Mouse (Mus musculus): ENCODE results near the gene Psmd1. TPM values are rescaled to one million over a fixed set of nuclear protein-coding genes. Genes with fewer than 3 reads are reported as not detected.

Gene Psmd1
- polyA plus RNA-seq, 1 experiment = 88.9 TPM

DNA sequence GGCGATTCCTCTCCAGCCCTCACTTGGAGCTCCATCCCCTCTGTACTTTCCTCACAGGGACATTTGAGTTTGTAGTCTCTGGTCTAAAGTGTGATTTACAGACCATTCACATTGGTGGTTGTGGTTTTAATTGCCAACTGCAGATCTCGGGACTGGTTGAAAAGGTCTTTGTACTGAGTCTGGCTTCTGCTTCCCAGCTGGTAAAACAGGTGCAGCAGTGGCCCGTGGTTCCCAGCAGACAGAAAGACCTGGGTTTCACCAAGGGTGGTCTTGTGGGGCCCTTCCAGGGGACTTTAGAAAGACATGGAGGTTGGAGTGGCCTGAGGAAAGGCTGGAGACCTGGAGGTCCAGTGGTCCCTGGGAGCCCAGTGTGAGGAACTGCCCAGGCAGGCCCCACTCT lies 9.2 kb upstream of the Psmd1 start:
- H3K79me2 ChIP-seq (ENCODE audit: control insufficient read depth, insufficient read depth) = no peaks in the 10 kb centered on the region
- TF ChIP-seq MYOG (IDR thresholded peaks at IDR 0.05; ENCODE audit: control insufficient read depth, extremely low read depth, insufficient read length) (no peak), MAX (IDR thresholded peaks at IDR 0.05) (no peak), USF1 (IDR thresholded peaks at IDR 0.05; ENCODE audit: low read depth) (no peak), CTCF (IDR thresholded peaks at IDR 0.05; ENCODE audit: control insufficient read depth, insufficient read depth, insufficient read length) (no peak), CEBPB (IDR thresholded peaks at IDR 0.05; ENCODE audit: low read depth) (no peak), MYOD1 (IDR thresholded peaks at IDR 0.05; ENCODE audit: control insufficient read depth, insufficient read length, low read depth) (no peak), FOSL1 (IDR thresholded peaks at IDR 0.05; ENCODE audit: insufficient read depth, low read length, poor library complexity, severe bottlenecking) (no peak)
- no peaks in the 10 kb centered on the region for H3K79me3 ChIP-seq (ENCODE audit: low read depth)
- H3K4me3 ChIP-seq (ENCODE audit: insufficient read depth, poor library complexity, severe bottlenecking) = no peak overlapping the region
- no peak overlapping the region for H3ac ChIP-seq (ENCODE audit: control insufficient read depth, insufficient read length, low read depth)
- H3K36me3 ChIP-seq (ENCODE audit: control insufficient read depth, insufficient read depth) = no peaks in the 10 kb centered on the region
- peaks cover 21% of the 10 kb centered on the region for H3K27me3 ChIP-seq (ENCODE audit: control insufficient read depth, insufficient read depth, insufficient read length)

GRCm38 (mm10) chr1:86056284-86056683 lies 7.9 kb upstream of the Psmd1 start:
- Histone ChIP-seq H3K4me3 (ENCODE audit: insufficient read depth, poor library complexity, severe bottlenecking) (no peak overlapping the region), H3K36me3 (ENCODE audit: control insufficient read depth, insufficient read depth) (no peaks in the 10 kb centered on the region), H3ac (ENCODE audit: control insufficient read depth, insufficient read length, low read depth) (no peak overlapping the region), H3K27me3 (ENCODE audit: control insufficient read depth, insufficient read depth, insufficient read length) (peaks cover 21% of the 10 kb centered on the region), H3K79me2 (ENCODE audit: control insufficient read depth, insufficient read depth) (no peaks in the 10 kb centered on the region), H3K79me3 (ENCODE audit: low read depth) (no peaks in the 10 kb centered on the region)
- no peak for TF ChIP-seq FOSL1 (IDR thresholded peaks at IDR 0.05; ENCODE audit: insufficient read depth, low read length, poor library complexity, severe bottlenecking)
- no peak for TF ChIP-seq CTCF (IDR thresholded peaks at IDR 0.05; ENCODE audit: control insufficient read depth, insufficient read depth, insufficient read length)

GRCm38 (mm10) chr1:86058856-86059769 lies 5.1 kb upstream of the Psmd1 start:
- TF ChIP-seq MYOD1 (IDR thresholded peaks at IDR 0.05; ENCODE audit: control insufficient read depth, insufficient read length, low read depth) (no peak), USF1 (IDR thresholded peaks at IDR 0.05; ENCODE audit: low read depth) (no peak), CEBPB (IDR thresholded peaks at IDR 0.05; ENCODE audit: low read depth) (no peak), CTCF (IDR thresholded peaks at IDR 0.05; ENCODE audit: control insufficient read depth, insufficient read depth, insufficient read length) (peak; percentile 79), FOSL1 (IDR thresholded peaks at IDR 0.05; ENCODE audit: insufficient read depth, low read length, poor library complexity, severe bottlenecking) (no peak)
- no peak overlapping the region for H3K4me3 ChIP-seq (ENCODE audit: insufficient read depth, poor library complexity, severe bottlenecking)
- H3ac ChIP-seq (ENCODE audit: control insufficient read depth, insufficient read length, low read depth) = no peak overlapping the region
- H3K27me3 ChIP-seq (ENCODE audit: control insufficient read depth, insufficient read depth, insufficient read length) = peaks cover 9% of the 10 kb centered on the region
- no peaks in the 10 kb centered on the region for H3K36me3 ChIP-seq (ENCODE audit: control insufficient read depth, insufficient read depth)
- no peaks in the 10 kb centered on the region for H3K79me3 ChIP-seq (ENCODE audit: low read depth)
- H3K79me2 ChIP-seq (ENCODE audit: control insufficient read depth, insufficient read depth) = no peaks in the 10 kb centered on the region

GRCm38 (mm10) chr1:86062523-86062922 lies 1.7 kb upstream of the Psmd1 start:
- peaks cover 3% of the 10 kb centered on the region for H3K27me3 ChIP-seq (ENCODE audit: control insufficient read depth, insufficient read depth, insufficient read length)
- TF ChIP-seq CEBPB (IDR thresholded peaks at IDR 0.05; ENCODE audit: low read depth) (no peak), MYOG (IDR thresholded peaks at IDR 0.05; ENCODE audit: control insufficient read depth, extremely low read depth, insufficient read length) (no peak), USF1 (IDR thresholded peaks at IDR 0.05; ENCODE audit: low read depth) (no peak), CTCF (IDR thresholded peaks at IDR 0.05; ENCODE audit: control insufficient read depth, insufficient read depth, insufficient read length) (no peak), FOSL1 (IDR thresholded peaks at IDR 0.05; ENCODE audit: insufficient read depth, low read length, poor library complexity, severe bottlenecking) (no peak), MYOD1 (IDR thresholded peaks at IDR 0.05; ENCODE audit: control insufficient read depth, insufficient read length, low read depth) (no peak), MAX (IDR thresholded peaks at IDR 0.05) (no peak)
- H3K79me2 ChIP-seq (ENCODE audit: control insufficient read depth, insufficient read depth) = peaks cover 32% of the 10 kb centered on the region
- H3K4me3 ChIP-seq (ENCODE audit: insufficient read depth, poor library complexity, severe bottlenecking) = no peak overlapping the region
- peaks cover 11% of the 10 kb centered on the region for H3K36me3 ChIP-seq (ENCODE audit: control insufficient read depth, insufficient read depth)
- H3ac ChIP-seq (ENCODE audit: control insufficient read depth, insufficient read length, low read depth) = no peak overlapping the region
- H3K79me3 ChIP-seq (ENCODE audit: low read depth) = peaks cover 30% of the 10 kb centered on the region

DNA sequence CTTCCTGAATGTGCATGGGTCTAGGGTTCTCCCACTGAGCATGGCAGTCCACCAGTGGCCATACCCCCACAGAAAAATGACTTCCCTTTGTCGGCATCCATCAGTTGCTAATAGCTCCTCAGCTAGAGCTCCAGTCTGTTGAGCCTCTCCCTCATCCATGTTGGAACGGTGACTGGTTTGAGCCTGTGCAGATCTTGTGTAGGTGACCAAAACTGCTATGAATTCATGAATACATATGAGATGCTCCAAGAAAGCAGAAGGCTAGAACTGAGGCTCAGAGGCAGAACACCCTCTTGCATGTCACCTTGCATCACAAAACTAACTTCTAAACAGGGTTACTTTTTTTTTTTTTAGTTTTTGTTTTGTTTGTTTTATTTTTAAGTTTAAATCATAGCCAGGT lies 12.4 kb downstream of the Psmd1 start:
- Histone ChIP-seq H3K79me3 (ENCODE audit: low read depth) (peaks cover 11% of the 10 kb centered on the region), H3K27me3 (ENCODE audit: control insufficient read depth, insufficient read depth, insufficient read length) (no peaks in the 10 kb centered on the region), H3K36me3 (ENCODE audit: control insufficient read depth, insufficient read depth) (peaks cover 91% of the 10 kb centered on the region), H3K4me3 (ENCODE audit: insufficient read depth, poor library complexity, severe bottlenecking) (no peak overlapping the region), H3K79me2 (ENCODE audit: control insufficient read depth, insufficient read depth) (no peaks in the 10 kb centered on the region), H3ac (ENCODE audit: control insufficient read depth, insufficient read length, low read depth) (no peak overlapping the region)
- no peak for TF ChIP-seq MYOD1 (IDR thresholded peaks at IDR 0.05; ENCODE audit: control insufficient read depth, insufficient read length, low read depth)
- TF ChIP-seq CTCF (IDR thresholded peaks at IDR 0.05; ENCODE audit: control insufficient read depth, insufficient read depth, insufficient read length) = no peak
- no peak for TF ChIP-seq MYOG (IDR thresholded peaks at IDR 0.05; ENCODE audit: control insufficient read depth, extremely low read depth, insufficient read length)
- no peak for TF ChIP-seq FOSL1 (IDR thresholded peaks at IDR 0.05; ENCODE audit: insufficient read depth, low read length, poor library complexity, severe bottlenecking)
- TF ChIP-seq MAX (IDR thresholded peaks at IDR 0.05) = no peak
- no peak for TF ChIP-seq USF1 (IDR thresholded peaks at IDR 0.05; ENCODE audit: low read depth)
- TF ChIP-seq CEBPB (IDR thresholded peaks at IDR 0.05; ENCODE audit: low read depth) = no peak

All from C2C12 (cell line).